Mouse (Mus musculus): Measurements from ENCODE around the gene Elk4. TPM values are rescaled to one million over a fixed set of nuclear protein-coding genes. Genes with fewer than 3 reads are reported as not detected.

Elk4 gene
- polyA plus RNA-seq, 1 experiment: 33.1 TPM

- H3K4me1 ChIP-seq (ENCODE audit: control insufficient read depth, insufficient read depth, insufficient read length): no peaks in the 10 kb centered on the region
- H3K4me3 ChIP-seq (ENCODE audit: extremely low read depth, insufficient read depth, insufficient read length): no peak overlapping the region
- no peaks in the 10 kb centered on the region for H3K36me3 ChIP-seq (ENCODE audit: control insufficient read depth, insufficient read depth, low read length)
- TF ChIP-seq CTCF (IDR thresholded peaks at IDR 0.05; ENCODE audit: extremely low read depth, insufficient read depth, insufficient read length, insufficient replicate concordance) (no peak), POLR2A (IDR thresholded peaks at IDR 0.05; ENCODE audit: low read depth, low read length) (no peak)
- no peak overlapping the region for H3K27ac ChIP-seq (ENCODE audit: insufficient read depth, low read length)
- DNase-seq (ENCODE audit: low read depth in 1 of 2, low spot score in 2 of 2): no peak
- WGBS: 41% methylated on average over 7 of the region's 7 CpGs
- H3K27me3 ChIP-seq (ENCODE audit: control insufficient read depth, insufficient read depth, low read length): no peaks in the 10 kb centered on the region
Observed at GRCm38 (mm10) chr1:132060036-132060769, 52.8 kb downstream of the Elk4 start.

- WGBS: 78% methylated on average over 6 of the region's 6 CpGs
- Histone ChIP-seq H3K27me3 (ENCODE audit: control insufficient read depth, insufficient read depth, low read length) (no peaks in the 10 kb centered on the region), H3K4me1 (ENCODE audit: control insufficient read depth, insufficient read depth, insufficient read length) (no peaks in the 10 kb centered on the region), H3K4me3 (ENCODE audit: extremely low read depth, insufficient read depth, insufficient read length) (no peak overlapping the region), H3K36me3 (ENCODE audit: control insufficient read depth, insufficient read depth, low read length) (no peaks in the 10 kb centered on the region), H3K27ac (ENCODE audit: insufficient read depth, low read length) (no peak overlapping the region)
- TF ChIP-seq POLR2A (IDR thresholded peaks at IDR 0.05; ENCODE audit: low read depth, low read length) (no peak), CTCF (IDR thresholded peaks at IDR 0.05; ENCODE audit: extremely low read depth, insufficient read depth, insufficient read length, insufficient replicate concordance) (no peak)
- DNase-seq (ENCODE audit: low read depth in 1 of 2, low spot score in 2 of 2): no peak
Observed at GRCm38 (mm10) chr1:132061750-132062541, 54.5 kb downstream of the Elk4 start.

- no peak for DNase-seq (ENCODE audit: low read depth in 1 of 2, low spot score in 2 of 2)
- Histone ChIP-seq H3K27me3 (ENCODE audit: control insufficient read depth, insufficient read depth, low read length) (peaks cover 6% of the 10 kb centered on the region), H3K27ac (ENCODE audit: insufficient read depth, low read length) (no peak overlapping the region), H3K36me3 (ENCODE audit: control insufficient read depth, insufficient read depth, low read length) (no peaks in the 10 kb centered on the region), H3K4me1 (ENCODE audit: control insufficient read depth, insufficient read depth, insufficient read length) (peaks cover 9% of the 10 kb centered on the region; the same call in 1 of the 2 replicates), H3K4me3 (ENCODE audit: extremely low read depth, insufficient read depth, insufficient read length) (no peak overlapping the region)
- 85% methylated on average over 4 of the region's 4 CpGs for WGBS
- no peak for TF ChIP-seq CTCF (IDR thresholded peaks at IDR 0.05; ENCODE audit: extremely low read depth, insufficient read depth, insufficient read length, insufficient replicate concordance)
- no peak for TF ChIP-seq POLR2A (IDR thresholded peaks at IDR 0.05; ENCODE audit: low read depth, low read length)
Observed at GRCm38 (mm10) chr1:132063096-132063495, 55.7 kb downstream of the Elk4 start.

GRCm38 (mm10) chr1:132065001-132065400, 57.6 kb downstream of the Elk4 start:
- H3K27me3 ChIP-seq (ENCODE audit: control insufficient read depth, insufficient read depth, low read length): peaks cover 6% of the 10 kb centered on the region
- H3K36me3 ChIP-seq (ENCODE audit: control insufficient read depth, insufficient read depth, low read length): no peaks in the 10 kb centered on the region
- no peak for DNase-seq (ENCODE audit: low read depth in 1 of 2, low spot score in 2 of 2)
- 63% methylated on average over 1 of the region's 1 CpGs for WGBS
- H3K27ac ChIP-seq (ENCODE audit: insufficient read depth, low read length): no peak overlapping the region
- no peak overlapping the region for H3K4me3 ChIP-seq (ENCODE audit: extremely low read depth, insufficient read depth, insufficient read length)
- H3K4me1 ChIP-seq (ENCODE audit: control insufficient read depth, insufficient read depth, insufficient read length): peaks cover 9% of the 10 kb centered on the region; the same call in 1 of the 2 replicates
- no peak for TF ChIP-seq CTCF (IDR thresholded peaks at IDR 0.05; ENCODE audit: extremely low read depth, insufficient read depth, insufficient read length, insufficient replicate concordance)
- TF ChIP-seq POLR2A (IDR thresholded peaks at IDR 0.05; ENCODE audit: low read depth, low read length): no peak

DNA sequence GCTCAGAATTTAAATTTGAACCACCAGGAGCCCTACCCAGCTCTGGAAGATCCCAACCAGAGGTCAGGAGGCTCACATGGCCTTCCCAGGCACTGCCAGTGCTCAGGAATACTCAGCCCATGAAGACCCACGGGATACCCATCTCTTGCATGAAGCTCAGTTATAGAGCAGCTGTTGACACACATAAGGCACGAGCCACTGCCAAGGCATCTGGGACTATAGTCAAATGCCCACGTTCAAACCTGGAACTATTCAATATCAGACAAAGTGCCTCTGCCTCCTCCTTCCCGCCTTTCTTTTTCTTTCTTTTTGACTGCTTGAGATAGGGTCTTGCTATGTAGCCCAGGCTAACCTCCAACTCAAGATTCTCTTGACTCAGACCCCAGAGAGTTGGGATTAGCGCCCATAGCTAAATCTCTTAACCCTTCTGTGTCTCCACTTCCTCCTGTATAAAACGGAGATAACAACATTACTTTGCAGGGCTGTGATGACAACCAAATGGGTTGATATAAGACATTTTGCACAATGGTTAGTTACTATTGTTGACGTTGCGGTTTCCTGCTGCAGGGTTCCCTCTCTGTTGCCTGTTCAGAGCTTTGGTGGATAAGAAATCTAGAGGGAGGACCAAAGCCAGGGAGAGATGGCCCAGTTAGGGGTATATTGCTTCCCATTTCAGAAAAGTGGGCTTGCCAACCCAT, 58.2 kb downstream of the Elk4 start:
- no peak overlapping the region for H3K27ac ChIP-seq (ENCODE audit: insufficient read depth, low read length)

More for the DNA sequence above, 58.2 kb downstream of the Elk4 start:
- TF ChIP-seq POLR2A (IDR thresholded peaks at IDR 0.05; ENCODE audit: low read depth, low read length) (no peak), CTCF (IDR thresholded peaks at IDR 0.05; ENCODE audit: extremely low read depth, insufficient read depth, insufficient read length, insufficient replicate concordance) (no peak)
- WGBS: 77% methylated on average over 8 of the region's 8 CpGs
- no peak for DNase-seq (ENCODE audit: low read depth in 1 of 2, low spot score in 2 of 2)
- Histone ChIP-seq H3K27me3 (ENCODE audit: control insufficient read depth, insufficient read depth, low read length) (peaks cover 6% of the 10 kb centered on the region), H3K4me3 (ENCODE audit: extremely low read depth, insufficient read depth, insufficient read length) (no peak overlapping the region), H3K4me1 (ENCODE audit: control insufficient read depth, insufficient read depth, insufficient read length) (peaks cover 9% of the 10 kb centered on the region; the same call in 1 of the 2 replicates), H3K36me3 (ENCODE audit: control insufficient read depth, insufficient read depth, low read length) (no peaks in the 10 kb centered on the region)
